Mouse (Mus musculus) retina, postnatal 1 day (tissue): ENCODE measurements around the gene Gm14406.
"Not testable (repeated sequence)": the region's sequence is repeated elsewhere in the genome, so short reads cannot be mapped to it uniquely, and the experiment has no call there.

Experiments used
- DNase-seq: peaks from one replicate; pipeline ENCODE4 v3.0.0-alpha.2; 2012

The Gm14406 gene

GRCm38 (mm10) chr2:177577998-177578397 is at the start of gene Gm14406:
Gm14406 (minus strand) TSS chr2:177578210.
- not testable (repeated sequence) for DNase-seq

DNA sequence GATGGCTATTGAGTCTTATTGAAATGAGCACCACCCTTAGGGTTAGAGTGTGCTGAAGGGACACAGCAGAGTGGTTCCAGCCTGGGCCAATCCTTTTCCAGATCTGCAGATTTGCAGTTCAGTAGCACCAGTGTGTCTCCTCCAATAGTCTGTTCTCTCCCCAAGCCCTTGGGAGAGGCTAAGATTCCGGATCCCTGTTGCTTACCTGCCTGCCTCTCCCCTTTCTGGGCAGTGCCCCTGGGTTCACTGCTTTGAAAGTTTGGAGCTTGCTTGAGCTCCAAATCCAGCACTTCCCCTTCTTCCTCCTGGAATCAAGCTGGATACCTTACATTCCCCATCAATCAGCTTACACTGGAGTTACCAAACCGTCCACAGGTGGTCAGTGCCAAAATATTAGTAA is 2.9 kb downstream of the Gm14406 start:
- not testable (repeated sequence) for DNase-seq

- not testable (repeated sequence) for DNase-seq
These were observed 18.6 kb downstream of the Gm14406 start for GRCm38 (mm10) chr2:177559365-177559764.

GRCm38 (mm10) chr2:177555261-177555660 is 22.7 kb downstream of the Gm14406 start:
- DNase-seq = not testable (repeated sequence)

DNA sequence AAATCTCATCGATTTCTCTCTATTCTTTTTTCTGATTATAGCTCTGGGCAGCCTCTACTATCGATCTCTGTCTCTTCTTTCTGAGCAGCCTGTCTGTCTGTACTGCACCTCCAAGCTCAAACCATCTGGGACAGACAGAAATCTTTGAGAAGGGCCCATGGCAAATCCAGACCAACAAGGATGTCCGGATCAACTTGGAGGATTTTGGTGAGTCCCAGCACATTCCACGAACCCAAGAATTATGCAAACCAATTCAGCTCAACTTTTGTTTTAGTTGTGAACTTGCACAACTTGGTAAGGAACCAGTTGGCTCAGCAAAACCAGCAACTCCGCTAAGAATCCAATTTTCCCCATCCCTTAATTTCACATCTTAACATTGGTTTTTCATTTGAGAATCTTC is 40.3 kb downstream of the Gm14406 start:
- DNase-seq = not testable (repeated sequence)

GRCm38 (mm10) chr2:177537141-177537540 is 40.9 kb downstream of the Gm14406 start:
- DNase-seq = not testable (repeated sequence)

DNA sequence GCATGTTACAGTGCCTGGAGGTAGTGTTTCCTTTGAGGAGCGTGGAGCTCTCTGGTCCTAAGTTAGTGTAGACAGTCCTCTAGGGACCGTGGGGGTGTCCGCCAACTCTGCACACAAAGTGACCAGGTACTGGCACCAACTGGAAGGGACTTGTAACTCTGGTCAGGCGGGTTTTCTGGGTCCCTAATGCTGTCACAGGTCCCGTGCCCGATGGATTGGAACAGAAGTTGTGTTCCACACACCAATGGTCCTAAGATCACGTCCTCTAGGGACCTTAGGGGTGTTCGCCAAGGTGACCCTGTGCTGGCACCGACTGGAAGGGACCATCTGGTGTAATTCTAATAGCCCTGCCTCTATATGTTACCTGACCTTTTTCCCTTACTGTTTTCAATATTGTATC is 42.1 kb downstream of the Gm14406 start:
- DNase-seq = no peak

DNA sequence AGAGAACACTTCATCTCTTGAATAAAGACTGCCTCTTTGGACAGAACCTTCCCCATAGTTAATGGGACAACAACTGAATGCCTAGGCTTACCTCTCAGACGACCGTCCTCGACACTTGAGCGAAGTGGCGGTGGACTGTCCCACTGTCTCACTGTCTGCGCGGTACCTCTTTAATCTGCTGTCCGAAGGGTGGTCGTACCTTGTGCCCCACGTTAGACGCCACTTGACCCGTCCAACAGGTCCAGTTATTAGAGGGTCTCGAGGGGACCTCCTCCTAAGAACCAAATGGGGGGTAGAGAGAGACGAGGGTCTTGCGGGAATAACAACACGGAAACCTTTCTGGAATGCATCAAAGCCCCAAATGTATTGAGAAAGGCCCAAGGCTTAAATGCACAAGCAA is 53.8 kb downstream of the Gm14406 start:
- DNase-seq = not testable (repeated sequence)

- DNase-seq = not testable (repeated sequence)
These were observed 54.3 kb downstream of the Gm14406 start for GRCm38 (mm10) chr2:177523674-177524073.

DNA sequence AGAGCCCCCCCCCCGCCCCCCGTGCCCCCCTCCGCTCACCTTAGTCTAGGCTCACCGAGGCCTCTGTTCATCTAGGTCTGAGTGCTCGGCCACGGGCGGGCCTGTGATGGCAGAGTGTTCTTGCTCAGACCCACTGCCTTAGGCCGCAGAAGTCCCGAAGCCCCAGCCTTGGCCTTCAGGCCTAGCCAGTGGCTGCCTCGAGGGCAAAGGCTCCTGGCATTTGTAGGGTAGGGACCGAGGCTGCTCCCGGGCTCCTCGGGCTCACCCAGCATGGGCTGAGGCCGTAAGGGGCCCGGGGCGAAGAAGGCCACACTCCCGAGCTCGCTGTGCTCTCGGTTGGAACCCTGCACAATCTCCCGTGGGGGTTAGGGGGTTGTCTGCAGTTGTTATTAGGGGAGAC is 54.9 kb downstream of the Gm14406 start:
- DNase-seq = no peak

- no peak for DNase-seq
These were observed 58.0 kb downstream of the Gm14406 start for GRCm38 (mm10) chr2:177520035-177520434.
